Mouse (Mus musculus) erythroblast, embryonic 14.5 days (primary cell): ENCODE results near the gene Rpl18.

Experiments
- GATA1 ChIP-seq: IDR thresholded peaks from 2 replicates; pipeline ENCODE4 v1.6.1; 2012; ENCODE audit warnings: low read length, inconsistent platforms, mixed read lengths
- TAL1 ChIP-seq: IDR thresholded peaks from 3 replicates; pipeline ENCODE4 v1.6.1; 2012; ENCODE audit warnings: low read length, inconsistent platforms, mixed read lengths

DNA sequence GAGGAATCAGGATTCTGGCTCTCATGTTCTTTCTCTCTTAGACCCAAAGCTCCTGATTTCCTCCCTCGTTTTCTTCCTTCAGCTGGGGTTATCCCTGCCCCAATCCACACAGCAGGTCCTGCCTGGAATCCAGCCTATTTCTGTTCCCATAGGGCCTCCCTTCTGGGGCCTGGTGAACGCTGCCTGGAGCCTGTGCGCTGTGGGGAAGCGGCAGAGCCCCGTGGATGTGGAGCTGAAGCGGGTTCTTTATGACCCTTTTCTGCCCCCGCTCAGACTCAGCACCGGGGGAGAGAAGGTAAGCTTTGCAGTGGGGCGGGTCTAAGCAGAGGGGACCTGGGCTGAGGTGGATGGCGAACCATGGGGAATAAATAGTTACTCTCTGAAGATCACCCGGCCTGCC is 14.2 kb upstream of the Rpl18 start:
- TF ChIP-seq GATA1 (no peak), TAL1 (no peak)
